Mouse (Mus musculus): ENCODE data around the gene Dok5.

Gene Dok5

GRCm38 (mm10) chr2:170862799-170863198, 131.2 kb downstream of the Dok5 start:
- no peak for DNase-seq (ENCODE audit: low spot score)

GRCm38 (mm10) chr2:170863201-170863600, 131.6 kb downstream of the Dok5 start:
- DNase-seq (ENCODE audit: low spot score) = no peak

GRCm38 (mm10) chr2:170864043-170864442, 132.4 kb downstream of the Dok5 start:
- DNase-seq (ENCODE audit: low spot score) = no peak

GRCm38 (mm10) chr2:170864820-170865219, 133.2 kb downstream of the Dok5 start:
- no peak for DNase-seq (ENCODE audit: low spot score)

- DNase-seq (ENCODE audit: low spot score) = no peak
Observed at GRCm38 (mm10) chr2:170870566-170870965, 139.0 kb downstream of the Dok5 start.

GRCm38 (mm10) chr2:170871469-170871868, 139.9 kb downstream of the Dok5 start:
- DNase-seq (ENCODE audit: low spot score) = no peak

GRCm38 (mm10) chr2:170873382-170873781, 141.8 kb downstream of the Dok5 start:
- DNase-seq (ENCODE audit: low spot score) = peak; percentile 6

GRCm38 (mm10) chr2:170877515-170877914, 145.9 kb downstream of the Dok5 start:
- peak; percentile 1 for DNase-seq (ENCODE audit: low spot score)

- DNase-seq (ENCODE audit: low spot score) = no peak
Observed at GRCm38 (mm10) chr2:170877936-170878335, 146.3 kb downstream of the Dok5 start.

- DNase-seq (ENCODE audit: low spot score) = no peak
Observed at GRCm38 (mm10) chr2:170884209-170884801, 152.7 kb downstream of the Dok5 start.

- no peak for DNase-seq (ENCODE audit: low spot score)
Observed at GRCm38 (mm10) chr2:170887984-170888383, 156.4 kb downstream of the Dok5 start.

GRCm38 (mm10) chr2:170895096-170895495, 163.5 kb downstream of the Dok5 start:
- DNase-seq (ENCODE audit: low spot score) = no peak

- no peak for DNase-seq (ENCODE audit: low spot score)
Observed at GRCm38 (mm10) chr2:170902204-170903028, 170.8 kb downstream of the Dok5 start.

GRCm38 (mm10) chr2:170903029-170903306, 171.4 kb downstream of the Dok5 start:
- no peak for DNase-seq (ENCODE audit: low spot score)

- DNase-seq (ENCODE audit: low spot score) = no peak
Observed at GRCm38 (mm10) chr2:170903367-170903766, 171.8 kb downstream of the Dok5 start.

GRCm38 (mm10) chr2:170912589-170913223, 181.1 kb downstream of the Dok5 start:
- DNase-seq (ENCODE audit: low spot score) = no peak

GRCm38 (mm10) chr2:170913863-170914262, 182.3 kb downstream of the Dok5 start:
- no peak for DNase-seq (ENCODE audit: low spot score)

- no peak for DNase-seq (ENCODE audit: low spot score)
Observed at GRCm38 (mm10) chr2:170915646-170916045, 184.0 kb downstream of the Dok5 start.

- DNase-seq (ENCODE audit: low spot score) = no peak
Observed at GRCm38 (mm10) chr2:170922260-170922659, 190.7 kb downstream of the Dok5 start.

- no peak for DNase-seq (ENCODE audit: low spot score)
Observed at GRCm38 (mm10) chr2:170924131-170924530, 192.5 kb downstream of the Dok5 start.

- DNase-seq (ENCODE audit: low spot score) = no peak
Observed at GRCm38 (mm10) chr2:170926237-170926636, 194.6 kb downstream of the Dok5 start.

Data from spleen, adult 12 weeks (tissue).